Mouse (Mus musculus): Measurements from ENCODE around the gene Camkv. TPM values are rescaled to one million over a fixed set of nuclear protein-coding genes. Genes with fewer than 3 reads are reported as not detected.

Camkv gene
- polyA plus RNA-seq, 1 experiment = 0.01 TPM

- Histone ChIP-seq H3K4me1 (ENCODE audit: control insufficient read depth) (peaks cover 61% of the 10 kb centered on the region), H3K36me3 (ENCODE audit: control insufficient read depth) (peaks cover 27% of the 10 kb centered on the region), H3K9me3 (ENCODE audit: control insufficient read depth, low read length) (no peaks in the 10 kb centered on the region), H3K4me3 (replicated peaks) (no peak overlapping the region), H3K27me3 (ENCODE audit: control insufficient read depth) (peaks cover 4% of the 10 kb centered on the region)
- TF ChIP-seq GATA1 (IDR thresholded peaks at IDR 0.05; ENCODE audit: low read length) = no peak
These were observed 52.5 kb downstream of the Camkv start for GRCm38 (mm10) chr9:107987950-107988349.

GRCm38 (mm10) chr9:107992197-107992596 is 56.7 kb downstream of the Camkv start, which contains the start of gene Cdhr4:
Cdhr4 (plus strand) TSS chr9:107992497.
- Histone ChIP-seq H3K27me3 (ENCODE audit: control insufficient read depth) (peaks cover 2% of the 10 kb centered on the region; the same call in 1 of the 2 replicates), H3K9me3 (ENCODE audit: control insufficient read depth, low read length) (no peaks in the 10 kb centered on the region), H3K4me1 (ENCODE audit: control insufficient read depth) (peaks cover 21% of the 10 kb centered on the region), H3K4me3 (replicated peaks) (no peak within 1 kb of the TSS), H3K36me3 (ENCODE audit: control insufficient read depth) (no peaks in the 10 kb centered on the region)
- TF ChIP-seq TAL1 (IDR thresholded peaks at IDR 0.05; ENCODE audit: low read length) = no peak
- TF ChIP-seq GATA1 (IDR thresholded peaks at IDR 0.05; ENCODE audit: low read length) = no peak

- H3K4me3 ChIP-seq (replicated peaks) = no peak overlapping the region
- H3K27me3 ChIP-seq (ENCODE audit: control insufficient read depth) = no peaks in the 10 kb centered on the region
- TF ChIP-seq GATA1 (IDR thresholded peaks at IDR 0.05; ENCODE audit: low read length) (no peak), TAL1 (IDR thresholded peaks at IDR 0.05; ENCODE audit: low read length) (no peak)
- H3K36me3 ChIP-seq (ENCODE audit: control insufficient read depth) = no peaks in the 10 kb centered on the region
- peaks cover 15% of the 10 kb centered on the region for H3K4me1 ChIP-seq (ENCODE audit: control insufficient read depth)
- H3K9me3 ChIP-seq (ENCODE audit: control insufficient read depth, low read length) = no peaks in the 10 kb centered on the region
These were observed 57.5 kb downstream of the Camkv start for GRCm38 (mm10) chr9:107993013-107993412.

- Histone ChIP-seq H3K4me1 (ENCODE audit: control insufficient read depth) (peaks cover 18% of the 10 kb centered on the region), H3K4me3 (replicated peaks) (no peak overlapping the region), H3K27me3 (ENCODE audit: control insufficient read depth) (no peaks in the 10 kb centered on the region; the same call in 1 of the 2 replicates), H3K36me3 (ENCODE audit: control insufficient read depth) (no peaks in the 10 kb centered on the region), H3K9me3 (ENCODE audit: control insufficient read depth, low read length) (no peaks in the 10 kb centered on the region)
- TF ChIP-seq TAL1 (IDR thresholded peaks at IDR 0.05; ENCODE audit: low read length) (no peak), GATA1 (IDR thresholded peaks at IDR 0.05; ENCODE audit: low read length) (no peak)
These were observed 59.0 kb downstream of the Camkv start for GRCm38 (mm10) chr9:107994464-107994863.

- H3K36me3 ChIP-seq (ENCODE audit: control insufficient read depth) = no peaks in the 10 kb centered on the region
- peaks cover 12% of the 10 kb centered on the region for H3K4me1 ChIP-seq (ENCODE audit: control insufficient read depth)
- H3K9me3 ChIP-seq (ENCODE audit: control insufficient read depth, low read length) = no peaks in the 10 kb centered on the region
- TF ChIP-seq GATA1 (IDR thresholded peaks at IDR 0.05; ENCODE audit: low read length) (no peak), TAL1 (IDR thresholded peaks at IDR 0.05; ENCODE audit: low read length) (no peak)
- no peaks in the 10 kb centered on the region; the same call in 1 of the 2 replicates for H3K27me3 ChIP-seq (ENCODE audit: control insufficient read depth)
- no peak overlapping the region for H3K4me3 ChIP-seq (replicated peaks)
These were observed 60.0 kb downstream of the Camkv start for GRCm38 (mm10) chr9:107995513-107995912.

- Histone ChIP-seq H3K4me3 (replicated peaks) (no peak within 1 kb of the TSS), H3K36me3 (ENCODE audit: control insufficient read depth) (no peaks in the 10 kb centered on the region), H3K4me1 (ENCODE audit: control insufficient read depth) (peaks cover 16% of the 10 kb centered on the region), H3K27me3 (ENCODE audit: control insufficient read depth) (no peaks in the 10 kb centered on the region; the same call in 1 of the 2 replicates), H3K9me3 (ENCODE audit: control insufficient read depth, low read length) (no peaks in the 10 kb centered on the region)
- TF ChIP-seq GATA1 (IDR thresholded peaks at IDR 0.05; ENCODE audit: low read length) (no peak), TAL1 (IDR thresholded peaks at IDR 0.05; ENCODE audit: low read length) (no peak)
These were observed 60.6 kb downstream of the Camkv start, which contains the start of gene Gm20662 for GRCm38 (mm10) chr9:107996049-107996448. Gm20662 (plus strand) TSS chr9:107996349.

Other genes starting within 250 kb of the Camkv start
- gene Sema3f, start 225.2 kb upstream of the Camkv start, polyA plus RNA-seq (2012) = 0.08 TPM in 1 of 2 replicates, not detected in the other
- gene Rbm5, start 164.7 kb upstream of the Camkv start, polyA plus RNA-seq (2012) = 0.76 and 1.6 TPM in 2 replicates
- gene Rbm6, start 62.4 kb upstream of the Camkv start, polyA plus RNA-seq (2012) = 2.5 and 2.9 TPM in 2 replicates
- 0.77 and 0.89 TPM in 2 replicates for gene Mon1a, start 47.5 kb upstream of the Camkv start, polyA plus RNA-seq (2012)
- 0.01 and 0.02 TPM in 2 replicates for gene Mst1r, start 28.8 kb upstream of the Camkv start, polyA plus RNA-seq (2012)
- not detected in 2 replicates for gene Actl11, start 7.2 kb upstream of the Camkv start, polyA plus RNA-seq (2012)
- gene Traip, start 14.5 kb downstream of the Camkv start, polyA plus RNA-seq (2012) = 0.72 and 0.97 TPM in 2 replicates
- gene Uba7, start 39.8 kb downstream of the Camkv start, polyA plus RNA-seq (2012) = 14.4 and 22.3 TPM in 2 replicates
- gene Gm20661, start 47.4 kb downstream of the Camkv start, polyA plus RNA-seq (2012) = 0.06 and 0.13 TPM in 2 replicates
- gene Inka1, start 50.2 kb downstream of the Camkv start, polyA plus RNA-seq (2012) = 15.9 and 16.0 TPM in 2 replicates
- 0.24 and 0.25 TPM in 2 replicates for gene Cdhr4, start 56.8 kb downstream of the Camkv start, polyA plus RNA-seq (2012)
- not detected in 2 replicates for gene Gm20662, start 60.7 kb downstream of the Camkv start, polyA plus RNA-seq (2012)
- 18.1 and 20.8 TPM in 2 replicates for gene Ip6k1, start 66.8 kb downstream of the Camkv start, polyA plus RNA-seq (2012)
- gene Gmppb, start 113.6 kb downstream of the Camkv start, polyA plus RNA-seq (2012) = 0.32 and 0.61 TPM in 2 replicates
- 0.01 and 0.08 TPM in 2 replicates for gene Amigo3, start 117.5 kb downstream of the Camkv start, polyA plus RNA-seq (2012)
- gene Mst1, start 144.8 kb downstream of the Camkv start, polyA plus RNA-seq (2012) = 2.4 and 2.6 TPM in 2 replicates
- 107 and 276 TPM in 2 replicates for gene Rnf123, start 147.7 kb downstream of the Camkv start, polyA plus RNA-seq (2012)
- gene Apeh, start 158.9 kb downstream of the Camkv start, polyA plus RNA-seq (2012) = 47.5 and 65.3 TPM in 2 replicates